Mouse (Mus musculus): ENCODE data around the gene Olfr800.

Gene Olfr800

GRCm38 (mm10) chr10:129657394-129657793 is at the start of gene Olfr800:
TSS of gene Olfr800 (plus strand) at chr10:129657694.
- no peak for DNase-seq (ENCODE audit: low spot score in 2 of 2)

GRCm38 (mm10) chr10:129612470-129612869 is 45.0 kb upstream of the Olfr800 start, which contains the start of gene Olfr796:
TSS of gene Olfr796 (minus strand) at chr10:129612570.
- no peak for DNase-seq (ENCODE audit: low spot score in 2 of 2)

- no peak for DNase-seq (ENCODE audit: low spot score in 2 of 2)
Measured at GRCm38 (mm10) chr10:129621724-129622123, 35.8 kb upstream of the Olfr800 start.

GRCm38 (mm10) chr10:129623251-129623650 is 34.2 kb upstream of the Olfr800 start:
- no peak for DNase-seq (ENCODE audit: low spot score in 2 of 2)

- no peak for DNase-seq (ENCODE audit: low spot score in 2 of 2)
Measured at GRCm38 (mm10) chr10:129627834-129628233, 29.7 kb upstream of the Olfr800 start, which contains the start of gene Olfr798. TSS of gene Olfr798 (minus strand) at chr10:129627934.

GRCm38 (mm10) chr10:129637184-129637583 is 20.3 kb upstream of the Olfr800 start, which contains the start of gene Olfr799:
TSS of gene Olfr799 (plus strand) at chr10:129637484.
- no peak for DNase-seq (ENCODE audit: low spot score in 2 of 2)

GRCm38 (mm10) chr10:129651763-129652162 is 5.7 kb upstream of the Olfr800 start:
- DNase-seq (ENCODE audit: low spot score in 2 of 2): no peak

- no peak for DNase-seq (ENCODE audit: low spot score in 2 of 2)
Measured at GRCm38 (mm10) chr10:129673765-129674164, 16.3 kb downstream of the Olfr800 start, which contains the start of gene Olfr801. TSS of gene Olfr801 (minus strand) at chr10:129673865.

- no peak for DNase-seq (ENCODE audit: low spot score in 2 of 2)
Measured at GRCm38 (mm10) chr10:129688069-129688468, 30.6 kb downstream of the Olfr800 start, which contains the start of gene Olfr802. TSS of gene Olfr802 (minus strand) at chr10:129688169.

- DNase-seq (ENCODE audit: low spot score in 2 of 2): no peak
Measured at GRCm38 (mm10) chr10:129694186-129694585, 36.7 kb downstream of the Olfr800 start, which contains the start of gene Olfr803. TSS of gene Olfr803 (minus strand) at chr10:129694286.

GRCm38 (mm10) chr10:129702910-129703309 is 45.4 kb downstream of the Olfr800 start, which contains the start of gene Olfr804:
TSS of gene Olfr804 (plus strand) at chr10:129703210.
- no peak for DNase-seq (ENCODE audit: low spot score in 2 of 2)

All from natural killer cell, adult 2 months (primary cell).